Mouse (Mus musculus): ENCODE measurements around the gene Myo19. TPM values are rescaled to one million over a fixed set of nuclear protein-coding genes. Genes with fewer than 3 reads are reported as not detected.

Myo19 gene
- polyA plus RNA-seq, 1 experiment from 2014 or later, result 8.2 TPM

DNA sequence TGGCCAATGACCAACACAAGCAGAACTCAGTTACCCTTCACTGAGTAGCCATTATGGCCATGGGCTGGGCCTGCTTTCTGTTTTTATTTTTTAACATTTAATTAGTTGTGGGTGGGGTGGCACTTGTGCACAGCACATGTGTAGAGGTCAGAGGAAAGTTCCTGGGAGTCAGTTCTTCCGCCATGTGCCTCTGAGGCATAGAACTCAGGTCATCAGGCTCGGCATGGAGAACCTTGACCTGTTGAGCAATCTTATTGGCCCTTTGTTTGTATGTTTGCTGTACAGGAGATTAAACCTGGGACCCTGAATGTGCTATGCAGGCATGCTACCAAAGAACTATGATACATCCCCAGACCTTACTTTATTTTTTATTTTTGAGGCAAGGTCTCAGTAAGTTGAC is 9.5 kb downstream of the Myo19 start:
- Histone ChIP-seq H3K36me3 (peaks cover 73% of the 10 kb centered on the region), H3K9ac (no peak overlapping the region), H3K27ac (no peak overlapping the region), H3K4me3 (no peak overlapping the region), H3K4me2 (replicated peaks) (no peak overlapping the region), H3K9me3 (no peaks in the 10 kb centered on the region), H3K4me1 (no peaks in the 10 kb centered on the region), H3K27me3 (replicated peaks) (no peaks in the 10 kb centered on the region)
- 96% methylated on average over 2 of the region's 2 CpGs for WGBS
- no peak for ATAC-seq (ENCODE audit: low FRiP score, low read depth)

- Histone ChIP-seq H3K9me3 (no peaks in the 10 kb centered on the region), H3K9ac (no peak overlapping the region), H3K4me1 (no peaks in the 10 kb centered on the region), H3K4me3 (no peak overlapping the region), H3K27me3 (replicated peaks) (no peaks in the 10 kb centered on the region), H3K4me2 (replicated peaks) (no peak overlapping the region), H3K27ac (no peak overlapping the region), H3K36me3 (peaks cover 75% of the 10 kb centered on the region)
- WGBS, result 95% methylated on average over 7 of the region's 7 CpGs
- no peak for ATAC-seq (ENCODE audit: low FRiP score, low read depth)
Observed at GRCm38 (mm10) chr11:84891705-84892104, 11.8 kb downstream of the Myo19 start.

- H3K27ac ChIP-seq, result no peak overlapping the region
- H3K9ac ChIP-seq, result no peak overlapping the region
- no peaks in the 10 kb centered on the region for H3K27me3 ChIP-seq (replicated peaks)
- 90% methylated on average over 15 of the region's 15 CpGs for WGBS
- peaks cover 79% of the 10 kb centered on the region for H3K36me3 ChIP-seq
- H3K4me1 ChIP-seq, result no peaks in the 10 kb centered on the region
- H3K4me2 ChIP-seq (replicated peaks), result no peak overlapping the region
- H3K9me3 ChIP-seq, result no peaks in the 10 kb centered on the region
- no peak for ATAC-seq (ENCODE audit: low FRiP score, low read depth)
- H3K4me3 ChIP-seq, result no peak overlapping the region
Observed at GRCm38 (mm10) chr11:84893113-84893512, 13.2 kb downstream of the Myo19 start.

- Histone ChIP-seq H3K9me3 (no peaks in the 10 kb centered on the region), H3K4me3 (no peak overlapping the region), H3K36me3 (peaks cover 93% of the 10 kb centered on the region), H3K4me1 (no peaks in the 10 kb centered on the region), H3K27me3 (replicated peaks) (no peaks in the 10 kb centered on the region), H3K9ac (no peak overlapping the region), H3K27ac (no peak overlapping the region), H3K4me2 (replicated peaks) (no peak overlapping the region)
- 86% methylated on average over 9 of the region's 9 CpGs for WGBS
- ATAC-seq (ENCODE audit: low FRiP score, low read depth), result no peak
Observed at GRCm38 (mm10) chr11:84904597-84905144, 24.7 kb downstream of the Myo19 start.

- Histone ChIP-seq H3K27me3 (replicated peaks) (no peaks in the 10 kb centered on the region), H3K4me2 (replicated peaks) (no peak overlapping the region), H3K4me1 (no peaks in the 10 kb centered on the region), H3K36me3 (peaks cover 91% of the 10 kb centered on the region), H3K27ac (no peak overlapping the region), H3K9me3 (no peaks in the 10 kb centered on the region), H3K9ac (no peak overlapping the region), H3K4me3 (no peak overlapping the region)
- WGBS, result 76% methylated on average over 3 of the region's 3 CpGs
- ATAC-seq (ENCODE audit: low FRiP score, low read depth), result no peak
Observed at GRCm38 (mm10) chr11:84907081-84907480, 27.1 kb downstream of the Myo19 start.

DNA sequence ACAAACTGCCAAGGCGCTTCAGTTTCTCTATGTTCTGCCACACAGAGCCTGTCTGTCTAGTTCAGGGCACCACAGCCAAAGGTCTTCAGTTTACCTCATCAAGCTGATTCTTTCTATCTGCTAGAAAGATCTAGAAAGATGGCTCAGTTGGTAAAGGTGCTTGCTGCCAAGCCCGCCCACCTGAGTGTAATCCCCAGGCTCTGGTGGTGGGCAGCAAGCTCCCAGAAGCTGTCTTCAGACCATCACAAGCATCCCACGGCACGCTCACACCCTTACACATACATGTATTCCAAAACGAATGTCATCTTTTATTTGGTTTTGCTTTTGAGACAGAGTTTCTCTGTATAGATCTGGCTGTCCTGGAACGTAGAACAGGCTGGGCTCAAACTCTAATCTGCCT is 28.5 kb downstream of the Myo19 start:
- Histone ChIP-seq H3K36me3 (peaks cover 89% of the 10 kb centered on the region), H3K27me3 (replicated peaks) (no peaks in the 10 kb centered on the region), H3K9ac (no peak overlapping the region), H3K27ac (no peak overlapping the region), H3K9me3 (no peaks in the 10 kb centered on the region), H3K4me3 (no peak overlapping the region), H3K4me1 (no peaks in the 10 kb centered on the region), H3K4me2 (replicated peaks) (no peak overlapping the region)
- whole genome bisulfite sequencing, result 94% methylated on average over 6 of the region's 6 CpGs
- ATAC-seq (ENCODE audit: low FRiP score, low read depth), result no peak

DNA sequence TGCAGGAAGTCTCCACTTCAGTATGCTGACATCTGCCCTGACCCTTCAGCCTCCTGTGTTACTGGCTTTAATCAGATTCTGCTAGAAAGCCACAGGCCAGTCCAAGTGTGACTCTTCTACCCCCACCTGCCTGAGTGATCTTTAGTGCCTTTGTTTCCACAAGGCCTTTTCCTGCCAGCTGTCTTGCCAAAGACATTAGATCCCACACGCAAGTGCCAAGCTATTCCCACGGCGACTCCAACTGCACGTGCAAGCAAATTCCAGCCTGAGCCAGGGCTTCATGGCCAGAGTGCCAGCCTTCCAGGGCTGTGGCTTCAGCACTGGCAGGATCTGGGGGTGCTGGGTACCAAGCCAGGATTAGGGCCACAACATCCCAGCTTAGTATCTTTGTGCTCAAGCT is 30.5 kb downstream of the Myo19 start:
- H3K4me2 ChIP-seq (replicated peaks), result no peak overlapping the region
- no peaks in the 10 kb centered on the region for H3K9me3 ChIP-seq
- peaks cover 78% of the 10 kb centered on the region for H3K36me3 ChIP-seq
- H3K4me1 ChIP-seq, result peaks cover 11% of the 10 kb centered on the region; the same call in 1 of the 2 replicates
- H3K4me3 ChIP-seq, result no peak overlapping the region
- H3K27me3 ChIP-seq (replicated peaks), result no peaks in the 10 kb centered on the region
- ATAC-seq (ENCODE audit: low FRiP score, low read depth), result no peak
- H3K27ac ChIP-seq, result no peak overlapping the region
- no peak overlapping the region for H3K9ac ChIP-seq
- 83% methylated on average over 4 of the region's 4 CpGs for WGBS

- Histone ChIP-seq H3K27me3 (replicated peaks) (no peaks in the 10 kb centered on the region), H3K9me3 (no peaks in the 10 kb centered on the region), H3K4me3 (no peak overlapping the region), H3K9ac (no peak overlapping the region), H3K27ac (no peak overlapping the region), H3K36me3 (peaks cover 38% of the 10 kb centered on the region), H3K4me2 (replicated peaks) (no peak overlapping the region), H3K4me1 (peaks cover 12% of the 10 kb centered on the region; the same call in 1 of the 2 replicates)
- WGBS, result 79% methylated on average over 5 of the region's 5 CpGs
- no peak for ATAC-seq (ENCODE audit: low FRiP score, low read depth)
Observed at GRCm38 (mm10) chr11:84914673-84915072, 34.7 kb downstream of the Myo19 start.

- Histone ChIP-seq H3K9me3 (no peaks in the 10 kb centered on the region), H3K4me3 (peak within 1 kb of the TSS; percentile 84), H3K27ac (no peak within 1 kb of the TSS), H3K4me1 (peaks cover 12% of the 10 kb centered on the region; the same call in 1 of the 2 replicates), H3K4me2 (replicated peaks) (peak within 1 kb of the TSS; percentile 78), H3K27me3 (replicated peaks) (no peaks in the 10 kb centered on the region), H3K36me3 (peaks cover 25% of the 10 kb centered on the region), H3K9ac (peak within 1 kb of the TSS; percentile 75)
- ATAC-seq (ENCODE audit: low FRiP score, low read depth), result peak; percentile 86
- WGBS, result 3% methylated on average over 34 of the region's 34 CpGs
Observed at GRCm38 (mm10) chr11:84916053-84916702, 36.2 kb downstream of the Myo19 start, which contains the start of gene Znhit3. Gene Znhit3 (minus strand): TSS chr11:84916366.

DNA sequence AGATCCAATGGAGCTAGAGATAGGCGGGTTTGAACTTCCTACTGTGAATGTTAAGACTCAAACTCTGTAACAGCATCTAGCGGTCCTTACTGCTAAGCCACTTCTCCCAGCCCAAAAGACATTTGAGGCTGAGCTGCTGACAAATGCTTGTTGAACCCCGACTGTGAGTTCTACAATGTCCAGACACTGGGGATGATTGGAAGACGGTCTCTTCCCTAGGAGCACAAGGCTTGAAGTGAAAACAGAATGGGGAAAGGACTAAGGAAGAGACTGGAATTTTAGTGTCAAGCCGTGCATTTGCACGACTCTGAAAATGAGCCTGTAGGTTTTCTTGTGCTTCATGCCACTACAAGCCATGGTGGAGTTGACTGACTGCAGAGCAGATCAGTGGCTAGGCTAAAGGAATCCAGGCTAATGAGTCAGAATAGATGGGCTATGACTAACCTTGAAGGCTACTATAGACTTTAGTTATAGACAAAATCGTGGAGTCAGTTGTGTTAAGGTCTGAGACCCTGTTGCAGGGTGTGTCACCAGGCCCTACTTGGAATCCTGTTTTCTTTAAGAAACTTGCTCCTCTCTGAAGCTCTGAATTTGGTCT is 36.9 kb downstream of the Myo19 start:
- Histone ChIP-seq H3K4me1 (peaks cover 12% of the 10 kb centered on the region; the same call in 1 of the 2 replicates), H3K27ac (no peak overlapping the region), H3K27me3 (replicated peaks) (no peaks in the 10 kb centered on the region), H3K36me3 (peaks cover 18% of the 10 kb centered on the region), H3K9ac (no peak overlapping the region; the same call in 1 of the 2 replicates), H3K4me2 (replicated peaks) (peak overlapping the region; percentile 78), H3K9me3 (no peaks in the 10 kb centered on the region), H3K4me3 (peak overlapping the region; percentile 84)
- no peak for ATAC-seq (ENCODE audit: low FRiP score, low read depth)
- WGBS, result 61% methylated on average over 7 of the region's 7 CpGs

- Histone ChIP-seq H3K9ac (peak overlapping the region; percentile 17; the same call in 1 of the 2 replicates), H3K36me3 (peaks cover 4% of the 10 kb centered on the region), H3K27me3 (replicated peaks) (no peaks in the 10 kb centered on the region), H3K4me2 (replicated peaks) (peak overlapping the region; percentile 43), H3K9me3 (no peaks in the 10 kb centered on the region), H3K4me3 (no peak overlapping the region), H3K4me1 (peaks cover 12% of the 10 kb centered on the region; the same call in 1 of the 2 replicates), H3K27ac (no peak overlapping the region)
- WGBS, result 6% methylated on average over 16 of the region's 16 CpGs
- no peak for ATAC-seq (ENCODE audit: low FRiP score, low read depth)
Observed at GRCm38 (mm10) chr11:84918425-84918824, 38.5 kb downstream of the Myo19 start.

- Histone ChIP-seq H3K27ac (no peak overlapping the region), H3K4me1 (peaks cover 12% of the 10 kb centered on the region; the same call in 1 of the 2 replicates), H3K27me3 (replicated peaks) (no peaks in the 10 kb centered on the region), H3K9ac (no peak overlapping the region), H3K4me3 (no peak overlapping the region), H3K4me2 (replicated peaks) (no peak overlapping the region), H3K9me3 (no peaks in the 10 kb centered on the region), H3K36me3 (no peaks in the 10 kb centered on the region)
- ATAC-seq (ENCODE audit: low FRiP score, low read depth), result no peak
- WGBS, result 37% methylated on average over 3 of the region's 3 CpGs
Observed at GRCm38 (mm10) chr11:84919276-84919675, 39.3 kb downstream of the Myo19 start.

Data from neural tube, embryonic 12.5 days (tissue).